Mouse (Mus musculus) midbrain, embryonic 11.5 days (tissue): ENCODE results near the gene Yaf2. TPM values are rescaled to one million over a fixed set of nuclear protein-coding genes. Genes with fewer than 3 reads are reported as not detected.

Experiments
- ATAC-seq: fragments of 200-750 bp; cut with Nextera tagmentation; 2 replicates; pipeline ENCODE4 v1.8.0; 2017; ENCODE audit warnings: moderate TSS enrichment, moderate library complexity; ENCODE audit not compliant: low FRiP score
- DNase-seq: peaks from one replicate; pipeline ENCODE4 v3.0.0; 2015; ENCODE audit warnings: low spot score; ENCODE audit errors: missing footprints
- H3K27ac ChIP-seq: fragments of 300-500 bp; sonication (generic); 2 replicates; pipeline ENCODE4 v1.5.1; 2014; ENCODE audit warnings: low read depth, low read length
- H3K27me3 ChIP-seq: fragments of 300-500 bp; sonication (generic); 2 replicates; pipeline ENCODE4 v1.6.1; 2014; ENCODE audit warnings: mild to moderate bottlenecking, low read length, moderate library complexity, mixed read lengths; ENCODE audit not compliant: control insufficient read depth, insufficient read depth
- H3K36me3 ChIP-seq: fragments of 300-500 bp; sonication (generic); 2 replicates; pipeline ENCODE4 v1.6.1; 2014; ENCODE audit warnings: mild to moderate bottlenecking, low read length, moderate library complexity, mixed read lengths; ENCODE audit not compliant: control insufficient read depth, insufficient read depth
- H3K4me1 ChIP-seq: fragments of 300-500 bp; sonication (generic); 2 replicates; pipeline ENCODE4 v1.6.1; 2014; ENCODE audit warnings: low read length; ENCODE audit not compliant: control insufficient read depth, insufficient read depth
- H3K4me2 ChIP-seq: fragments of 300-500 bp; sonication (generic); 2 replicates; pipeline ENCODE4 v1.6.1; 2014; ENCODE audit warnings: mild to moderate bottlenecking, moderate library complexity
- H3K4me3 ChIP-seq: fragments of 300-500 bp; sonication (generic); 2 replicates; pipeline ENCODE4 v1.5.1; 2014; ENCODE audit warnings: low read depth, low read length
- H3K9ac ChIP-seq: fragments of 300-500 bp; sonication (generic); 2 replicates; pipeline ENCODE4 v1.6.1; 2014; ENCODE audit warnings: low read length
- H3K9me3 ChIP-seq: fragments of 300-500 bp; sonication (generic); 2 replicates; pipeline ENCODE4 v1.6.1; 2016; ENCODE audit warnings: low read length; ENCODE audit not compliant: control insufficient read depth
- WGBS: fragments of 180-500 bp; shearing (Covaris S2); extraction: QIAGEN DNeasy Blood & Tissue Kit; methylation state at CpG from one replicate; pipeline ENCODE4 v1.1.7; 2014; 5-methylcytosine and 5-hydroxymethylcytosine counted together
- polyA plus RNA-seq: library from polyadenylated mRNA; unstranded; fragments of >200 nt; fragmentation: Nextera tagmentation; extraction: Ambion mirVana; gene quantifications from 2 replicates; pipeline ENCODE4 v1.2.1, GENCODE M21; 2014

Yaf2 gene
- polyA plus RNA-seq, 1 experiment from 2014 or later = 127 TPM

- H3K9me3 ChIP-seq = no peaks in the 10 kb centered on the region
- no peaks in the 10 kb centered on the region for H3K27me3 ChIP-seq
- under 1% methylated on average over 72 of the region's 93 CpGs for WGBS
- H3K4me2 ChIP-seq = peak within 1 kb of the TSS; percentile 93
- peaks cover 14% of the 10 kb centered on the region for H3K4me1 ChIP-seq
- ATAC-seq = peak; percentile 99
- H3K4me3 ChIP-seq = peak within 1 kb of the TSS; percentile 74
- H3K9ac ChIP-seq = peak within 1 kb of the TSS; percentile 75
- no peaks in the 10 kb centered on the region for H3K36me3 ChIP-seq
- peak; percentile 100 for DNase-seq
- H3K27ac ChIP-seq = peak within 1 kb of the TSS; percentile 69
Measured at GRCm38 (mm10) chr15:93274679-93275583, 61.8 kb downstream of the Yaf2 start, which contains the start of gene Gxylt1. Gxylt1 (minus strand) TSS chr15:93275179.

- Histone ChIP-seq H3K9ac (peak overlapping the region; percentile 75), H3K27ac (peak overlapping the region; percentile 69; the same call in 1 of the 2 replicates), H3K4me3 (peak overlapping the region; percentile 74), H3K36me3 (no peaks in the 10 kb centered on the region), H3K9me3 (no peaks in the 10 kb centered on the region), H3K4me2 (peak overlapping the region; percentile 55), H3K4me1 (peaks cover 14% of the 10 kb centered on the region), H3K27me3 (no peaks in the 10 kb centered on the region)
- 43% methylated on average over 19 of the region's 19 CpGs for WGBS
- ATAC-seq = no peak
- peak; percentile 86 for DNase-seq
Measured at GRCm38 (mm10) chr15:93273788-93274678, 62.7 kb downstream of the Yaf2 start.

- Histone ChIP-seq H3K9me3 (no peaks in the 10 kb centered on the region), H3K27me3 (no peaks in the 10 kb centered on the region), H3K4me3 (no peak overlapping the region), H3K4me1 (peaks cover 14% of the 10 kb centered on the region), H3K27ac (no peak overlapping the region), H3K4me2 (no peak overlapping the region), H3K36me3 (no peaks in the 10 kb centered on the region), H3K9ac (no peak overlapping the region)
- WGBS = 94% methylated on average over 9 of the region's 9 CpGs
- ATAC-seq = no peak
- peak; percentile 21 for DNase-seq
Measured at GRCm38 (mm10) chr15:93272948-93273347, 63.8 kb downstream of the Yaf2 start.

GRCm38 (mm10) chr15:93270289-93270855, 66.4 kb downstream of the Yaf2 start:
- Histone ChIP-seq H3K9ac (no peak overlapping the region), H3K27ac (no peak overlapping the region), H3K9me3 (no peaks in the 10 kb centered on the region), H3K4me3 (no peak overlapping the region), H3K27me3 (no peaks in the 10 kb centered on the region), H3K36me3 (no peaks in the 10 kb centered on the region), H3K4me1 (peaks cover 6% of the 10 kb centered on the region), H3K4me2 (no peak overlapping the region)
- peak; percentile 45 for DNase-seq
- no peak for ATAC-seq
- WGBS = 83% methylated on average over 9 of the region's 9 CpGs

GRCm38 (mm10) chr15:93269572-93269971, 67.2 kb downstream of the Yaf2 start:
- no peak for ATAC-seq
- no peaks in the 10 kb centered on the region for H3K9me3 ChIP-seq
- WGBS = 97% methylated on average over 7 of the region's 7 CpGs

GRCm38 (mm10) chr15:93268001-93268400, 68.7 kb downstream of the Yaf2 start:
- no peaks in the 10 kb centered on the region; the same call in 1 of the 2 replicates for H3K4me1 ChIP-seq
- no peaks in the 10 kb centered on the region for H3K27me3 ChIP-seq
- no peaks in the 10 kb centered on the region for H3K36me3 ChIP-seq
- WGBS = 98% methylated on average over 1 of the region's 1 CpGs
- H3K4me2 ChIP-seq = no peak overlapping the region
- H3K9me3 ChIP-seq = no peaks in the 10 kb centered on the region
- no peak overlapping the region for H3K9ac ChIP-seq
- H3K27ac ChIP-seq = no peak overlapping the region
- ATAC-seq (no peak), DNase-seq (peak; percentile 60)
- H3K4me3 ChIP-seq = no peak overlapping the region

More at GRCm38 (mm10) chr15:93269572-93269971, 67.2 kb downstream of the Yaf2 start:
- H3K4me3 ChIP-seq = no peak overlapping the region
- H3K9ac ChIP-seq = no peak overlapping the region
- no peaks in the 10 kb centered on the region for H3K27me3 ChIP-seq
- H3K4me2 ChIP-seq = no peak overlapping the region
- no peak for DNase-seq
- peaks cover 6% of the 10 kb centered on the region for H3K4me1 ChIP-seq
- H3K36me3 ChIP-seq = no peaks in the 10 kb centered on the region
- H3K27ac ChIP-seq = no peak overlapping the region

GRCm38 (mm10) chr15:93267479-93267878, 69.3 kb downstream of the Yaf2 start:
- H3K9ac ChIP-seq = no peak overlapping the region
- H3K4me1 ChIP-seq = no peaks in the 10 kb centered on the region; the same call in 1 of the 2 replicates
- no peak overlapping the region for H3K27ac ChIP-seq
- WGBS = 88% methylated on average over 8 of the region's 8 CpGs
- H3K27me3 ChIP-seq = no peaks in the 10 kb centered on the region
- ATAC-seq (no peak), DNase-seq (peak; percentile 66)
- no peaks in the 10 kb centered on the region for H3K36me3 ChIP-seq
- H3K9me3 ChIP-seq = no peaks in the 10 kb centered on the region
- H3K4me3 ChIP-seq = no peak overlapping the region
- no peak overlapping the region for H3K4me2 ChIP-seq

GRCm38 (mm10) chr15:93266361-93266760, 70.4 kb downstream of the Yaf2 start:
- H3K4me2 ChIP-seq = no peak overlapping the region
- H3K9ac ChIP-seq = no peak overlapping the region
- no peak for ATAC-seq
- WGBS = 73% methylated on average over 16 of the region's 16 CpGs
- no peak overlapping the region for H3K4me3 ChIP-seq
- H3K9me3 ChIP-seq = no peaks in the 10 kb centered on the region
- H3K4me1 ChIP-seq = no peaks in the 10 kb centered on the region; the same call in 1 of the 2 replicates
- H3K27me3 ChIP-seq = no peaks in the 10 kb centered on the region
- H3K27ac ChIP-seq = no peak overlapping the region
- H3K36me3 ChIP-seq = no peaks in the 10 kb centered on the region
- DNase-seq = peak; percentile 51
